Mouse (Mus musculus) embryonic fibroblast, embryonic 13.5 days (primary cell): Measurements from ENCODE around the gene Best2. TPM values are rescaled to one million over a fixed set of nuclear protein-coding genes. Genes with fewer than 3 reads are reported as not detected.

Experiments
- H3K27ac ChIP-seq: 2 replicates; pipeline ENCODE4 v1.5.1; 2012; ENCODE audit warnings: low read length, control low read depth, inconsistent platforms; ENCODE audit not compliant: insufficient read depth
- H3K4me1 ChIP-seq: 2 replicates; pipeline ENCODE4 v1.6.1; 2011; ENCODE audit warnings: low read length; ENCODE audit not compliant: control insufficient read depth, insufficient read depth
- H3K4me3 ChIP-seq: 2 replicates; pipeline ENCODE4 v1.5.1; 2011; ENCODE audit warnings: mild to moderate bottlenecking, control low read depth, low read length; ENCODE audit not compliant: insufficient read depth
- CTCF ChIP-seq: IDR thresholded peaks from 2 replicates; pipeline ENCODE4 v1.5.1; 2011; ENCODE audit warnings: mild to moderate bottlenecking, control low read depth, low read length, moderate library complexity, borderline replicate concordance; ENCODE audit not compliant: insufficient read depth
- POLR2A ChIP-seq: IDR thresholded peaks from 2 replicates; pipeline ENCODE4 v1.6.1; 2011; ENCODE audit warnings: low read depth, mild to moderate bottlenecking, control low read depth, low read length, moderate library complexity
- polyA plus RNA-seq: library from polyadenylated mRNA; stranded (reverse); fragments of >200 nt; gene quantifications from 2 replicates; pipeline ENCODE4 v1.2.4, GENCODE M21; 2011; ENCODE audit warnings: low read depth; ENCODE audit not compliant: missing spikeins, insufficient read length

The Best2 gene
- polyA plus RNA-seq, 1 experiment = not detected

DNA sequence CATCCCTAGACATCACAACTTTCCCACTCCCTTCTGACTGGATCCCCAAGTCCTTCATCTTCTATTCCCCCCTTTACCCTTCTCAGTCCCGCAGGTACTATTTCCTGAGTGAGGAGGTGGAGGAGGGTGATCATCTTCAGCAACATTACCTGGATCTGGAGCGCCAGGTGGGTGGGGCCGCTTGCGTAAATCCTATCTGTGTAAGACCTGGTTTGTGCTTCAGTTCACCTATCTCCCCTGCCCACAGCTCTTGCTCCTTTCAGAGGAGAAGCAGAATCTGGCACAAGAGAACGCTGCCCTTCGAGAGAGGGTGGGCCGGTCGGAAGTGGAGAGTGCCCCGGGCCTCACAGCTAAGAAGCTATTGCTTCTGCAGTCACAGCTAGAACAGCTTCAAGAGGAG is 20.0 kb downstream of the Best2 start:
- no peak for TF ChIP-seq CTCF
- no peak for TF ChIP-seq POLR2A
- Histone ChIP-seq H3K4me3 (no peak overlapping the region), H3K4me1 (no peaks in the 10 kb centered on the region), H3K27ac (no peak overlapping the region)

DNA sequence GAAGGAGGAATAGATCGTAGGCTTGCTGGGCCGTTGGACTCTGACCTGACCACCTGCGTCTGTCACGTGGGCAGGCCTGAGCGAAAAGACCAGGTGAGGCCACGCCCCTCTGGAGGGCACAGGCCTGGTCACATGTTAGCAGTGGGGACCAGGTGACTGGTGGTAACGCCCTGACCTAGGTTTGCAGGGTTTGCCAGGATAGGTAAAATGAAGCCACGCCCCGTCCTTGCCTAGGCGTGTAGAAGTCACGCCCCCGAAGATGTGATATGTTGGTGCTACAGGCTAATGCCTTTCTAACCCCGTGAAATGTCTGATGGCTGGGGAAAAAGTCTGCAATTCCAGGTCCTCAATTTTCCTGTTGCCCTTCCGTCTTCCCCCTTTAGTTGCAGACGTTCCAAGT is 23.5 kb downstream of the Best2 start:
- no peak overlapping the region for H3K27ac ChIP-seq

DNA sequence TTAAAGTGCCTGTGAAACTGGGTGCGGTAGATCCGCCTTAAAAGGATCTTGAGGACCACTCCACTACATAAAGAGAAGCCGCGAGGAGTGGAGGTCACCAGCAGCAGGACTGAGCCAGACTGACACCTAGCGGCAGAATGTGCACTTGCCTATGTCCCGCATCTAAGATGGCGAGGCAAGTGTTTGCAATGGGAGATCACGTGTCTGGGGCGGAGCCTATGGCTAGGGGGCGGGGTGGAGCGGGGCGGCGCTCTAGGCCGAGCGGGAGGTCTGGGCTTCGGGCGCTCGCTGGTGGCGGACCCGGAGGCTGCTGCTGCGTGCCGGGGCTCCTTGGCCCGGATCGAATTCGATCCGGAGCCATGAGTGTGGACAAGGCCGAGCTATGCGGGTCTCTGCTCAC is 24.0 kb downstream of the Best2 start, which contains the start of gene Hook2:
TSS of gene Hook2 (plus strand) at position 255 of the 400 bp plus-strand sequence.
- Histone ChIP-seq H3K4me3 (peak within 1 kb of the TSS; percentile 48), H3K4me1 (peaks cover 17% of the 10 kb centered on the region), H3K27ac (peak within 1 kb of the TSS; percentile 58)
- TF ChIP-seq POLR2A = peak; percentile 41; the same call in 1 of the 2 replicates
- peak; percentile 97 for TF ChIP-seq CTCF

More for the DNA sequence above, 23.5 kb downstream of the Best2 start:
- no peak for TF ChIP-seq POLR2A
- no peak for TF ChIP-seq CTCF
- Histone ChIP-seq H3K4me1 (peaks cover 17% of the 10 kb centered on the region), H3K4me3 (peak overlapping the region; percentile 48)

DNA sequence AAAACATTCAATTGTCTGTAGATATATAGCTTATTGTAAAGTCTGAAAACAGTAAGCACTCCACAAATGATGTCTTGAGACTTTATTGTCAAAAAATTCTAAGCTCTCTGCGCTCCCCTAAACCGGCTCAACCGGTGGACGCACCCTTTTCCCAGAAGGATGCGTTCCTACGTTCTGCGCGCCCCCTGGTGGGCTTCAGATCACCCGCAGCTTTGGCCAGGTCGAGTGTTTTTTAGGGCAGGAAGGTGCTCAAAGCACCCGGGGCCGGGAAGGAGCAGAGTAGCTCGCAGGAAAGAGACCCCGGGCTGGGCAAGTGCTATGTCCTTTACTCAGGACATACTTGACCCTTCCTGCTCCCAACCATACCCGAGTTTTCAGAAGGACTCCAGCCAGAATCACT is 24.5 kb downstream of the Best2 start:
- Histone ChIP-seq H3K27ac (peak overlapping the region; percentile 58), H3K4me1 (peaks cover 17% of the 10 kb centered on the region), H3K4me3 (peak overlapping the region; percentile 27)
- TF ChIP-seq CTCF (peak; percentile 78; the same call in 1 of the 2 replicates), POLR2A (peak; percentile 14; the same call in 1 of the 2 replicates)

DNA sequence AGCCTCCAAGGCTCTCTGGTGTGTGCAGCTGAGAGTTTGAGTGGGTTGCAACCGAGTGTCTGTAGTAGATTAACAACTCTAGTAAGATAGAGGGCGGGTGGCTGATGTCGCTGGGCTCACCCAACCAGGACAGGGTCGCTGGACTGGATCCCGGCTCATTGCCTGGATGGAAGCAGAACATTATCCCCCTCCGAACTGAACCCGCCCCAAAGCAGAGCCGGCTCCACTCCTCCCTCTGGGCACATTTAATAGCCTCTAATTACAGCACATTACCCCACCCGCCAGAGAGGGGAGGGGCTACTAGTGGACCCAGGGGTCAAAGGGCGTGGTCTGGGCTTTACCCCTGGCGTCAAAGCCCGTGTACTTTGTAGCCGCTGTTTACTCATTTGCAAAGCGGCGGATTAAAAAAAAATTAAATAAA is 25.0 kb downstream of the Best2 start:
- TF ChIP-seq POLR2A (no peak), CTCF (no peak)
- Histone ChIP-seq H3K4me1 (peaks cover 20% of the 10 kb centered on the region), H3K4me3 (no peak overlapping the region), H3K27ac (no peak overlapping the region; the same call in 1 of the 2 replicates)

DNA sequence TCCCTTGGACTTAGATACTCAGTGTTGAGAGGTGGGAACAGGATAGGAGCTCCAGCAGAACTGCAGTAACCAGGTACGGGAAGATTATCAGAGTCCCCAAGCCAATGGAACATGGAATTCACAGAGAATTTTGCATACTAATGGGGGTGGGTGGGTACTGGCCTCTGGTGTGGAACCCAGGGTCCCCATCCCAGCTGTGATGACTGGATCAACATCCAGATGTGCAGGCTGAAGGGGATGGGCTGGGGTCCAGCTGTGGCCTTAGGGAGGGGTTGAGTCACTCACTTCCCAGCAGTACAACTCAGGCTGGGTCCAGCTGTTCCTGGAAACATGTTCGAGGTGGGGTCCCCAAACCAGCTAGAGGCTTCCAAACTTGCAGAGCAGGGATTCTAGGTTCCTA is 26.4 kb downstream of the Best2 start:
- Histone ChIP-seq H3K27ac (no peak overlapping the region; the same call in 1 of the 2 replicates), H3K4me1 (peaks cover 22% of the 10 kb centered on the region), H3K4me3 (no peak overlapping the region)
- TF ChIP-seq POLR2A = no peak
- TF ChIP-seq CTCF = no peak

DNA sequence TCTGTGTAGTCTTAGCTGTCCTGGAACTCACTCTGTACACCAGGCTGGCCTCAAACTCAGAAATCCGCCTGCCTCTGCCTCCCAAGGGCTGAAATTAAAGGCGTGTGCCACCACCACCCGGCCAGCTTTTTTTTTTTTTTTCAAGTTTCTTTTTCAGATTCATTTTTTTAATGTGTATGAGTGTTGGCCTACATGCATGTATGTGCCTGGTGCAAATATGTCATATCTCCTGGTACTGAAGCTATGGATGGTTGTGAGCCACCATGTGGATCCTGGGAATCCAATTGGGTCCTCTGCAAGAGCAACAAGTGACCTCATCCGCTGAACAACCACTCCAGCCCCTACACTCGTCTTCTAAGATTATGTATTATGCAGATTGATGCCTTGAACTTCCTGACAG is 26.9 kb downstream of the Best2 start:
- no peak for TF ChIP-seq CTCF
- no peak for TF ChIP-seq POLR2A
- H3K27ac ChIP-seq = no peak overlapping the region
- H3K4me3 ChIP-seq = no peak overlapping the region
- peaks cover 22% of the 10 kb centered on the region for H3K4me1 ChIP-seq

DNA sequence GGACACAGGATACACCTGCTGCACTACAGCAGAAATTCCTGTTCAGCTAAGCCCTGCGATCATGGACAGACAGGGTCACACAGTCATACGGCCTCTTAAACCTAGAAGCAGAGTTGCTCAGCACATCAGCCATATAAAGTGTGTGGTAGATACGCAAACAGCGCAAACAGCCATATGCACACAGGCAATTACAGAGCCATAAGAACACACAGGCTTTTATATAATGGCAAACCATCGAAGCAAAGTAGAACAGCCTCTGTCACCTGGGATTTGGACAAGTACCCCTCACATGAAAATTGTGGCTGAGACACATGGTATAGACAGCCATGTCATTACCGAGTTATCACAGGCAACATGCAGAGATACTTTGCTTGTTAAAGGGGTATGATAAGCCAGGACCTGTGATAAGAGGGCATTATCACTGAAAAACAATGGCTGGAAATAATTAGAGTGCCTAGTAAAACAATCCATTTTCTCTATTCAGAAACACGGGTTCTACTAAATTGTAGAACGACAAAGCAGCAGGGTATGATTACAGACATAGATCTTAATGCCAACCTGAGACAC is 27.9 kb downstream of the Best2 start:
- H3K4me1 ChIP-seq = peaks cover 22% of the 10 kb centered on the region
- H3K27ac ChIP-seq = peak overlapping the region; percentile 94; the same call in 1 of the 2 replicates
- TF ChIP-seq POLR2A (no peak; the same call in 1 of the 2 replicates), CTCF (no peak)
- H3K4me3 ChIP-seq = peak overlapping the region; percentile 11; the same call in 1 of the 2 replicates

DNA sequence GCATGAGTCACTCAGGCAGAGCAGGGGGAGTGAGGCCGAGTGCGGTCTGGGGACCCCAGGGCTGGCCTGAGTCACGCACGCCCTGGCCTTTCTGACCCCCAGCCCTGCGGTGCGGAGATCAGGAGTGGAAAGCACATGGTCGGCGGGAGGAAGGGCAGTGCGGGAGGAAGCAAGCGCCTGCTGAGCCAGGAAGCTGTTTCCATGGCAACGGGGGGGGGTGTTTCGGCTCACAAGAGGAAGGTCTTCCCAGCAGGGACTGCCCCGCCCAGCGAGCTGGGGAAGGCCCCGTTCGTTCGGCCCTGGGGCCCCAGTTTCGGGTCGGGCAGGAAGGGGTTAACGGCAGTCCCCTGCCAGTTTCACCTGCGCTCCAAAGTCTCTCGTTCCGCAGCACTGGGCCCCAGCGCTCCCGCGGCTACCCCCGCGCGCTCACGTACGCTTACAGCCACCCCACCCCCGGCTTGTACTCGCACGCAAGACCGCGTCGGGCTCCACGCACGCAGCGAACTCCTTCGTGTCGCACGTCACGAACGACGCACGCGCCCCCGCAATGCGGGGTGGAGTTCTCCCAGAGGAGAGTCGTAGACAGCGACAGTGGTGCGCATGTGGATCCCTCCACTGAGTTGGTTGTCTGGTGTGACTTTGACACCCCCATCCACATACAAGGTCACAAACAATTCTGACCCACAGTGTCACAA is 28.5 kb downstream of the Best2 start:
- H3K4me3 ChIP-seq = peak overlapping the region; percentile 11
- TF ChIP-seq CTCF (no peak), POLR2A (0 out of 2 replicates have a peak, but pooled peaks have one; percentile 31)
- peaks cover 26% of the 10 kb centered on the region for H3K4me1 ChIP-seq
- peak overlapping the region; percentile 94 for H3K27ac ChIP-seq

DNA sequence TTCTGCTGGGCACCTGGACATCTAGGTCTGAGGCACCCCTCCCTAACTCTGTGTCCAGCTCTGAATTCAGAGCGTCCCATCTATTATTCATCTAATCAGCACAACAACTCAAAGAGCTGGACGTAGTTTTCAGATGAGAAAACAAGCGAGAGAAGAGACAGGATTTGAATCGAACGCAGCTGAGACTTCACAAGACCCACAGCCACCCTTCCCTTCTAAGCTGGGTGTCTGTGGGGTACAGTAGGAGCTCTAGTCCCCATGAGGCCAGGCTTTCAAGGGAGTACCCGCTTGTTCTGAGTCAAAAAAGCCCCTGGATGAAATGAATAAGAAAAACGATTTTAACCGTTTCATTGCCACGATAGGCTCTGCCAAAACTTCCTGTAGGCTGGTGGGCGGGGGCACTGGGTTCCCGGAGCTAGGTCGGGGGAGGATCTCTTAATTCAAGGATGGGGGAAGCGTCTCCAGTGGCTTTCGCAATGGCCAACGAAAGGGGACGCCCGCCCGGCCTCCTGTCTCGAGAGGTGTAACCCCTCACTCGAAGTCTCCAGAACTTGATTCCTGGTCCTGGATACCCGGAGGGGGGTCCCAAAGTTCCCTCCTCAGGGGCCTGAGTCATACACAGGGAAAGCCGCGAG is 29.2 kb downstream of the Best2 start:
- peaks cover 30% of the 10 kb centered on the region for H3K4me1 ChIP-seq
- H3K4me3 ChIP-seq = peak overlapping the region; percentile 11
- peak overlapping the region; percentile 94 for H3K27ac ChIP-seq
- no peak for TF ChIP-seq CTCF
- TF ChIP-seq POLR2A = no peak
